Mouse (Mus musculus): ENCODE data around the gene Ttc13.
A peak's percentile ranks its signal among the peaks of the same experiment; 100 is the strongest.

The Ttc13 gene

GRCm38 (mm10) chr8:124653568-124654475, 68.0 kb downstream of the Ttc13 start:
- peak; percentile 56 for DNase-seq (ENCODE audit: low spot score)

- DNase-seq (ENCODE audit: low spot score), result no peak
These were observed 69.2 kb downstream of the Ttc13 start for GRCm38 (mm10) chr8:124652546-124652945.

- no peak for DNase-seq (ENCODE audit: low spot score)
These were observed 70.0 kb downstream of the Ttc13 start for GRCm38 (mm10) chr8:124651776-124652175.

- no peak for DNase-seq (ENCODE audit: low spot score)
These were observed 73.5 kb downstream of the Ttc13 start for GRCm38 (mm10) chr8:124648311-124648710.

- DNase-seq (ENCODE audit: low spot score), result no peak
These were observed 78.0 kb downstream of the Ttc13 start for GRCm38 (mm10) chr8:124643540-124644339.

GRCm38 (mm10) chr8:124641599-124641998, 80.2 kb downstream of the Ttc13 start:
- DNase-seq (ENCODE audit: low spot score), result no peak

- no peak for DNase-seq (ENCODE audit: low spot score)
These were observed 86.6 kb downstream of the Ttc13 start for GRCm38 (mm10) chr8:124635247-124635502.

GRCm38 (mm10) chr8:124634411-124635246, 87.2 kb downstream of the Ttc13 start:
- DNase-seq (ENCODE audit: low spot score), result no peak

- DNase-seq (ENCODE audit: low spot score), result no peak
These were observed 88.6 kb downstream of the Ttc13 start for GRCm38 (mm10) chr8:124633001-124633703.

- no peak for DNase-seq (ENCODE audit: low spot score)
These were observed 89.8 kb downstream of the Ttc13 start for GRCm38 (mm10) chr8:124631966-124632365.

GRCm38 (mm10) chr8:124630891-124631290, 90.9 kb downstream of the Ttc13 start:
- DNase-seq (ENCODE audit: low spot score), result no peak

GRCm38 (mm10) chr8:124630489-124630888, 91.3 kb downstream of the Ttc13 start:
- DNase-seq (ENCODE audit: low spot score), result no peak

- no peak for DNase-seq (ENCODE audit: low spot score)
These were observed 95.5 kb downstream of the Ttc13 start for GRCm38 (mm10) chr8:124626251-124626650.

Measured in embryo, embryonic 10.5 days (tissue).